Mouse (Mus musculus): ENCODE results near the gene 2210407C18Rik.

The 2210407C18Rik gene

DNA sequence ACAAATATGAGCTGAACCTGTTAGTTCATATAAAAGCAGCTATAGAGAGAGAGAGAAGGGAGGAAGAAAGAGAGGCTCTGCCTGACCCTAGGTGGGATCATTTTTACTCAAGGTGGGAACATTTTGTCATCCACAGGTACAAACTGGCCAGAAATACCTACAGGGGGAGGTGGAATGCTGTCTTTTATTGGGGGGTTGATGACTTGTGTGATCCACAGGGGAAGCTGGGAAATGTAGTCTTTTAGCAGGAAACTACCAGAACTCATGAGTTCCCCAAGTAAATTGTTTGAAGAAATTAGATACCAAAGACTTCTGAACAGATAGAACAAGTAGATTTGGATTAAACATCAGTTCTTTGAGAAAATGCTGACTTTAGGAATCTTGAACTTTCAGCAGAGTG, 13.8 kb downstream of the 2210407C18Rik start:
- in situ Hi-C loops (cut with MseI, MboI) = no loop called here

DNA sequence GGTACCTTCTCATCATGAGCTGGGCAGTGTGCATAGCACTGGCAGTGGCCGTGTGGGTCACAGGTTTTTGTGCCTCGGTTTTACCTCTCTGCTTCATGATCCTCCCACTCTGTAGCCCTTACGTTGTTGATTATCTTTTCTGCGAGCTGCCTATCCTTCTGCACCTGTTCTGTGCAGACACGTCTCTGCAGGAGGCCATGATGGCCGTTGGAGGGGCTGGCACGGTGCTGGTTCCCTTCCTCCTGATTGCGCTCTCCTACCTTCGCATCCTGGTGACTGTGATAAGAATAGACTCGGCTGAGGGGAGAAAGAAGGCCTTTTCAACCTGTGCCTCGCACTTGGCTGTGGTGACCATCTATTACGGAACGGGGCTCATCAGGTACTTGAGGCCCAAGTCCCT, 18.0 kb downstream of the 2210407C18Rik start:
- in situ Hi-C loops (cut with MseI, MboI) = no loop called here

DNA sequence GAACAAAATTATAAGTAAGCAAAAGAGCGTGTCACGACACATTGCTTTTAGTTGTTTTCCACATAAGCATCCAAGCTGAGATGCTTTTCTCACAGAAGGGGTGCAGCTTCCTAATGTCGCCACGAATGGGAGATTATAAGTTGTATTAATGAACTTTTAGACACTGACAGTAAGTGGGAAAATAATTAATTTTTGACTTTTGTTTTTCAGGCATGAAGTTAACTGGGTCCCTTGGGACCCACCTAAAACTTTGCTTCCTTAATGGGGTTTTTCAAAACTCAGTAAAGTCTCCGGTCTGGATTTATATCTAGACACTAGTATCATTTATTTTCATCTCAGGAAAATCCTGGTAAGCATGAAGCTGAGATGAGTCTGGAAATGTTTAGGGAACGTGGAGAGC, 21.1 kb downstream of the 2210407C18Rik start, which contains the start of gene Olfr324:
Olfr324 (plus strand) TSS at position 301 of the 400 bp plus-strand sequence.
- in situ Hi-C loops (cut with MseI, MboI) = no loop called here

DNA sequence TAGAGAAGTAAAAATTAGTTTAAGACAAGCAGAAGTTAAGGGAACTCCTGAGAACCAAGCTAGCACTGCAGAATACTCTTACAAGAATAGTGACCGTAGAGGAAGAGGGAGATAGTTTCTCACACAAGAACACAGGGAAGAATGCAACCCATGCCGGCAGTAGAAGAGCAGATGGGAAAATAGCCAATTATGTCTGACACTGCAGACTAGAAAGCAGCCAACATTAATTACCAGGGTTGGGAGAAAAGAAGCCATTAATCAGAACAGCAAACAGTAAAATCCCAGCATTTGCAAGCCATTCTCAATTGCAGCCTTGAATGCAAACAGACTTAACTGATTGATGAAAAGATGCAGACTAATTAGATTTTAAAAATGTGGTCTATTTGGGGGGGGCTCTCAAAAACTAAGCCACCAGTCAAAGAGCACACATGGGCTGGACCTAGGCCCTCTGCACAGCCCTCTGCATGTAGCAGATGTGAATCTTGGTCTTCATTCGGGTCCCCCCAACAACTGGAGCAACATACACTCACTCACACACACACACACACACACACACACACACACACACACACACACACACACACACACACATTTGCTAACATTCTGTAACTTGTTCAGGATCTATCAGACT, 27.1 kb downstream of the 2210407C18Rik start:
- in situ Hi-C loops (cut with MseI, MboI) = no loop called here

DNA sequence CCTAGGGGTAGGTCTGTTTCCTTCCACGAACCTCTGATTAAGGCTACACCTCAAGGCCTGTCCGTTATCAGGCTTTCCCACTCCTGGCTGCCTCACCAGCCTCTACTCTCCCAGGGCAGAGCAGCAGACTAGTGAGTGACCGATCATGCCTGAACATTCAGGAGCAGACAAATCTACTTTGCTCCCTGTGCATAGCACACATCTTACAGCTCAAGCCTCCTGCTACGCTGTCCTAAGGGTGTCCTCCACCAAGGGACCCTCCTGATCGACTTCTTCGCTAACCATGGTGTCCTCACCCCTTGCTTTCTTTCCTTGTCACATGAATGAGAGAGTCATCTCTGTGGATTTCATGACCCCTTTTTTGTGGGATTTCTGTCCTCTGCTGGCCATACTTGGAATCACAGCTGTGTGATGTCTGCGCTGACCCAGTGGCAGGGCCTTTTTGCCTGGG, 28.0 kb downstream of the 2210407C18Rik start:
- in situ Hi-C loops (cut with MseI, MboI) = no loop called here

DNA sequence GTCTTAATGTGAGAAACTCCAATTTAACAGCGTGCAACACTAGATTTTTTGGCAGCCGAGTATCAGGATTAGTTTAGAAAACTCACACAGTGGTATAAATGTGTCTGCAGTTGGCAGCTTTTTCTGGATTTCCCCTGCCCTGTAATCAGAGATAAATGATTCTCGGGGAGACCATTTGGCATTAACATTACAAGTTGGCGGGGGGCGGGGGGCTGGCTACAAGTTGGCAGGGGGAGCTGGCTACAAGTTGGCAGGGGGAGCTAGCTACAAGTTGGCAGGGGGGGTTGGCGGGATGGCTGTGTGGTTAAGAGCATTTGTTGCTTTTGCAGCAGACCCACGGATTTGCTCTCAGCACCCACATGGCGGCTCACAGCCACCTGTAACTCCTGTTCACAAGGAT, 37.2 kb downstream of the 2210407C18Rik start:
- in situ Hi-C loops (cut with MseI, MboI) = no loop called here

DNA sequence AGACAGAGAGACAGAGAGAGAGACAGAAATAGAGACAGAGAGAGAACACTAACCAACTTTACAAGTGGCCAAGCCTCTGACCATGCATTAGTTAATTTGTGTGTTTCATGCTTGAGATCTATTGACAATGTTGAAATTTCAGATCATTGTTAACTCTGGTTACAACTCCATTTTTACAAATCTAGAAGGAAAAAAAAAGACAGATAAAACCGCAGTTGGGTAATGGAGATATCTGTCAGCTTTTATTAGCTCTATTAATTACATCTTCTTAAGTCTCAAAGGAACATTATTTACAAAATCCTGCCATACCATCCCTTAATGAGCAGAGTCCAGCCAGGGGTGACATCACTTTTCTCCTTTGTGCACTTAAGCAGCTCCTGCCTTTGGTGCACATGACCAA, 38.4 kb downstream of the 2210407C18Rik start, which contains the start of gene Olfr325:
Olfr325 (plus strand) TSS at position 301 of the 400 bp plus-strand sequence.
- in situ Hi-C loops (cut with MseI, MboI) = no loop called here

DNA sequence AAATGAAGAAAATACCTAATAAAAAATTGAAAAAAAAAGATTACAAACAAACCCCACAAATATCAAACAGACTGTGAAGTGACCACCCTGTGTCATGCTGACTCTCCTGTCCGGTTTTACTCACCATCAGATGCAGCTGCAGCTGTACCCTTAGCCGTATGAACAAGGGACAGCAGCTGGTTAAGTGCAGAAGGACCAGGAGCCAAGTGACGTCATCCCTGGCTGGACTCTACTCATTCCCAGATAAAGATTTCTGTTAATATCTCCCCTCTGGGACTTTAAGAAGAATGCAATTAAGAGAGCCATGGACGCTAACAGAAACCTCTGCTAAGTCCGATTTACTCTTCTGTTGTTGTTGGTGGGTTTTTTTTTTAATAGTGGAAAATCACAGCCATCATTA, 45.5 kb downstream of the 2210407C18Rik start, which contains the start of gene Olfr224:
Olfr224 (minus strand) TSS at position 149 of the 400 bp plus-strand sequence.
- in situ Hi-C loops (cut with MseI, MboI) = no loop called here

Data from mouse trophoblast stem cell (cell line).